Mouse (Mus musculus) ES-E14 (cell line): Measurements from ENCODE around the gene Zbtb25.

Experiments used
- CHD2 ChIP-seq: IDR thresholded peaks from 2 replicates; pipeline ENCODE4 v1.6.1; 2014; ENCODE audit warnings: mild to moderate bottlenecking, low read depth, low read length, inconsistent platforms
- HCFC1 ChIP-seq: IDR thresholded peaks from 2 replicates; pipeline ENCODE4 v1.6.1; 2012; ENCODE audit warnings: low read length, inconsistent platforms, borderline replicate concordance; ENCODE audit not compliant: insufficient read depth
- MAFK ChIP-seq: IDR thresholded peaks from 2 replicates; pipeline ENCODE4 v1.6.1; 2014; ENCODE audit warnings: mild to moderate bottlenecking, low read depth, low read length, inconsistent platforms; ENCODE audit not compliant: insufficient read depth
- ZC3H11A ChIP-seq: IDR thresholded peaks from 2 replicates; pipeline ENCODE4 v1.6.1; 2012; ENCODE audit warnings: low read depth, mild to moderate bottlenecking, inconsistent platforms, low read length, borderline replicate concordance
- ZNF384 ChIP-seq: IDR thresholded peaks from 2 replicates; pipeline ENCODE4 v1.6.1; 2012; ENCODE audit warnings: low read depth, low read length, inconsistent platforms

- TF ChIP-seq ZNF384 (no peak), HCFC1 (0 out of 2 replicates have a peak, but pooled peaks have one; percentile 13), CHD2 (no peak), MAFK (no peak), ZC3H11A (no peak)
Measured at GRCm38 (mm10) chr12:76324679-76325431, 44.5 kb downstream of the Zbtb25 start, which contains the start of gene Akap5.
